Mouse (Mus musculus) heart, embryonic 11.5 days (tissue): ENCODE results near the gene Arfip1. TPM values are rescaled to one million over a fixed set of nuclear protein-coding genes. Genes with fewer than 3 reads are reported as not detected.
A peak's percentile ranks its signal among the peaks of the same experiment; 100 is the strongest.

ENCODE experiments used
- ATAC-seq: fragments of 200-750 bp; cut with Nextera tagmentation; replicated peaks from 2 replicates; pipeline ENCODE4 v1.8.0; 2017; ENCODE audit warnings: moderate library complexity; ENCODE audit not compliant: insufficient number of reproducible peaks, low FRiP score, low TSS enrichment
- H3K27ac ChIP-seq: fragments of 300-500 bp; sonication (generic); 2 replicates; pipeline ENCODE4 v1.5.1; 2014; ENCODE audit warnings: mild to moderate bottlenecking, low read depth, low read length
- H3K27me3 ChIP-seq: fragments of 300-500 bp; sonication (generic); 2 replicates; pipeline ENCODE4 v1.6.1; 2014; ENCODE audit warnings: mild to moderate bottlenecking, low read length, mixed read lengths; ENCODE audit not compliant: control insufficient read depth, insufficient read depth
- H3K36me3 ChIP-seq: fragments of 300-500 bp; sonication (generic); 2 replicates; pipeline ENCODE4 v1.6.1; 2014; ENCODE audit warnings: mild to moderate bottlenecking, low read length, moderate library complexity, mixed read lengths; ENCODE audit not compliant: control insufficient read depth, insufficient read depth
- H3K4me1 ChIP-seq: fragments of 300-500 bp; sonication (generic); 2 replicates; pipeline ENCODE4 v1.6.1; 2014; ENCODE audit warnings: low read length; ENCODE audit not compliant: control insufficient read depth, insufficient read depth
- H3K4me2 ChIP-seq: fragments of 300-500 bp; sonication (generic); 2 replicates; pipeline ENCODE4 v1.6.1; 2014; ENCODE audit warnings: mild to moderate bottlenecking, moderate library complexity
- H3K4me3 ChIP-seq: fragments of 300-500 bp; sonication (generic); 2 replicates; pipeline ENCODE4 v1.5.1; 2014; ENCODE audit warnings: low read depth, low read length
- H3K9ac ChIP-seq: fragments of 300-500 bp; sonication (generic); 2 replicates; pipeline ENCODE4 v1.6.1; 2014; ENCODE audit warnings: mild to moderate bottlenecking, low read depth, low read length, moderate library complexity
- H3K9me3 ChIP-seq: fragments of 300-500 bp; sonication (generic); replicated peaks from 2 replicates; pipeline ENCODE4 v1.6.1; 2016; ENCODE audit warnings: low read length; ENCODE audit not compliant: control insufficient read depth
- WGBS: fragments of 180-500 bp; shearing (Covaris S2); extraction: QIAGEN DNeasy Blood & Tissue Kit; methylation state at CpG from one replicate; pipeline ENCODE4 v1.1.7; 2014; ENCODE audit not compliant: insufficient replicate concordance; 5-methylcytosine and 5-hydroxymethylcytosine counted together
- polyA plus RNA-seq: library from polyadenylated mRNA; unstranded; fragments of >200 nt; fragmentation: Nextera tagmentation; extraction: Ambion mirVana; gene quantifications from 2 replicates; pipeline ENCODE4 v1.2.1, GENCODE M21; 2014

Arfip1 gene
- polyA plus RNA-seq, 1 experiment from 2014 or later: 42.6 TPM

GRCm38 (mm10) chr3:84479293-84480005 lies 103.0 kb downstream of the Arfip1 start:
- Histone ChIP-seq H3K36me3 (no peaks in the 10 kb centered on the region), H3K9me3 (no peaks in the 10 kb centered on the region), H3K27ac (no peak overlapping the region), H3K4me1 (peaks cover 16% of the 10 kb centered on the region), H3K9ac (peak overlapping the region; percentile 66), H3K27me3 (peaks cover 67% of the 10 kb centered on the region), H3K4me2 (peak overlapping the region; percentile 97), H3K4me3 (peak overlapping the region; percentile 63)
- ATAC-seq: peak; percentile 73; the same call in 1 of the 2 replicates
- under 1% methylated on average over 61 of the region's 61 CpGs for WGBS

GRCm38 (mm10) chr3:84478896-84479292 lies 103.5 kb downstream of the Arfip1 start:
- Histone ChIP-seq H3K27ac (no peak overlapping the region), H3K27me3 (peaks cover 70% of the 10 kb centered on the region), H3K9ac (peak overlapping the region; percentile 66), H3K4me2 (peak overlapping the region; percentile 97), H3K4me1 (peaks cover 16% of the 10 kb centered on the region), H3K9me3 (no peaks in the 10 kb centered on the region), H3K4me3 (peak overlapping the region; percentile 63), H3K36me3 (no peaks in the 10 kb centered on the region)
- no peak for ATAC-seq
- 2% methylated on average over 11 of the region's 12 CpGs for WGBS

- no peaks in the 10 kb centered on the region for H3K9me3 ChIP-seq
- H3K27ac ChIP-seq: no peak overlapping the region
- no peak for ATAC-seq
- WGBS: 4% methylated on average over 7 of the region's 7 CpGs
- peaks cover 75% of the 10 kb centered on the region for H3K27me3 ChIP-seq
- H3K4me1 ChIP-seq: peaks cover 16% of the 10 kb centered on the region
- H3K4me2 ChIP-seq: peak overlapping the region; percentile 97
- H3K9ac ChIP-seq: no peak overlapping the region
- peak overlapping the region; percentile 63 for H3K4me3 ChIP-seq
- no peaks in the 10 kb centered on the region for H3K36me3 ChIP-seq
Observed at GRCm38 (mm10) chr3:84478195-84478594, 104.2 kb downstream of the Arfip1 start.

GRCm38 (mm10) chr3:84477498-84477897 lies 104.9 kb downstream of the Arfip1 start:
- H3K9ac ChIP-seq: no peak overlapping the region
- H3K4me2 ChIP-seq: peak overlapping the region; percentile 97

DNA sequence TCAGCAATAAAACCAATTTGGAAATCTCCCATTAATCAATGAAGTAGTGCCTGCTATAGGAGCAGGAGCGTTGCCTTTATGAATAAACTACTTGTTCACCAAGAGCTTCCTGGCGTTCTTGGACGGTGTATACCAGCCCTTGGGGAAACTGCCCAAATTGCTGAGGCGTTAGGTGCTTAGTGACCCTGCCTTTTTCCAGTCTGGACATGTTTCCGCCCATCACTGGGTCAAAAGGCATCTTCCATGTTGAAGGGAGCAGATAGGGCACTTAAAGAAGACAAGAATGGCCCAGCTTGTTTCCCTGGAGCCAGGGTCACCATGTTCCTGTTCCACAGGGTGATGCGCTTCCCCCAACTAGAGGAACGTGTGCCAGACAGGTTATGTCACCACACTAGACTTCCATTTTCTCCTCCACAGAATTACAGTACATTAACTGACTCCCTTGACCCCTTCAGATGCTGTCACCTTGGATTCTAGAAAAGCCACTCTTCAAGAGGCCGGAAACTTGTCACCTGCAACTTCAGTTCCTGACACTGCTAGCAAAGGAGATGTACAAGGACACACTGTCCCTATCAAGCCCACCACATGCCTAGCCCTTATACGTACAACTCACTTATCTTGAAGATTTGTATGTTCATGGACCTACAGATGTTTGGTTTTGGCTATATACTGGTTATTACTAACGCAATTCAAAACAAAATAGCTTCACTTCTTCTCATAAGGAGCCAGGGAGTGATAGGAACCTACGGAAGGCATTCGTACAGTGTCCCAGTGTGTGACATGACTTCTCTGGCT lies 107.2 kb downstream of the Arfip1 start:
- 82% methylated on average over 12 of the region's 12 CpGs for WGBS
- Histone ChIP-seq H3K4me3 (no peak overlapping the region), H3K27me3 (peaks cover 64% of the 10 kb centered on the region), H3K9ac (no peak overlapping the region), H3K36me3 (no peaks in the 10 kb centered on the region), H3K9me3 (no peaks in the 10 kb centered on the region), H3K4me2 (no peak overlapping the region), H3K27ac (no peak overlapping the region), H3K4me1 (peaks cover 12% of the 10 kb centered on the region)
- ATAC-seq: no peak

More at GRCm38 (mm10) chr3:84477498-84477897, 104.9 kb downstream of the Arfip1 start:
- ATAC-seq: no peak
- H3K4me1 ChIP-seq: peaks cover 16% of the 10 kb centered on the region
- no peaks in the 10 kb centered on the region for H3K9me3 ChIP-seq
- peaks cover 72% of the 10 kb centered on the region for H3K27me3 ChIP-seq
- WGBS: 59% methylated on average over 1 of the region's 1 CpGs
- H3K36me3 ChIP-seq: no peaks in the 10 kb centered on the region
- no peak overlapping the region for H3K4me3 ChIP-seq
- no peak overlapping the region for H3K27ac ChIP-seq

DNA sequence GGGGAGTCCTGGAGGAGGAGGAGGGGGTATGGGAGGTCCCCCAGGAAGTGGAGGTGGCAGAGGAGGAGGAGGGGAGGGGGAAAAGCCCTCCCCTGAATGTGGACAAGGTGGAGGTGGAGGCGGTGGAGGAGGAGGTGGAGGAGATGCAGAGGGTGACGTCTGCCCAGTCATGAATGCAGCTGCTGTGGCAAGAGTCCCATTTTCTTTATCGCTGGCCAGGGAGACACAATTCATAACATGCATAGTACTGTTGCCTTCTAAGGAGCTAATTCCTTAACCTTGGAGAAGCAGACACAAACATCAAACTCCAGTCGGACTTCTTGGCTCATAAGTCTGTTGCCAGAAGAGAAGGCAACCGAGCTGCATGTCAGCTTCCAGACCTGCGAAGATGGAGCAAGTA lies 108.0 kb downstream of the Arfip1 start:
- Histone ChIP-seq H3K9me3 (no peaks in the 10 kb centered on the region), H3K4me1 (peaks cover 10% of the 10 kb centered on the region), H3K27ac (no peak overlapping the region), H3K9ac (no peak overlapping the region), H3K36me3 (no peaks in the 10 kb centered on the region), H3K4me2 (no peak overlapping the region), H3K27me3 (peaks cover 58% of the 10 kb centered on the region), H3K4me3 (no peak overlapping the region)
- no peak for ATAC-seq
- 77% methylated on average over 6 of the region's 6 CpGs for WGBS

DNA sequence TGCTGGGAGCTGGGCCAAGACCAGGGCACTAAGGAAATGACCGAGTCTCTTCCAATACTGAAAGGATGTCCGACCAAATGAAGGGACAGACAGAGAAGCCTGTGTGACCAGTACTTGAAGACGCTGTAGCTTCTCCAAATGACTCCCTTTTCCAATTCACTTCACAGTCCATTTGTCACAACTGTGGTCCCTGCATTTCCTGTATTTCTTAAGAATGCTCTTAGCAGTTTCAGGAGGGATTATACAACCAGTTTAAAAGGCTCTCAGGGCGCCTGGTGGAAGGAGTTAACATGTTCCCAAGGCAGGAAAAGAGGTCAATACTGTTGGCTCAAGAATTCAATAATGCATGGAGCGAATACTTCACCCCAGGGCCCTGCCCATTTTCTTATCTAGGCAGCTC lies 109.5 kb downstream of the Arfip1 start:
- peaks cover 47% of the 10 kb centered on the region for H3K27me3 ChIP-seq
- no peak for ATAC-seq
- no peak overlapping the region for H3K9ac ChIP-seq
- no peak overlapping the region for H3K4me3 ChIP-seq
- no peak overlapping the region for H3K4me2 ChIP-seq
- H3K9me3 ChIP-seq: no peaks in the 10 kb centered on the region
- 58% methylated on average over 5 of the region's 5 CpGs for WGBS
- H3K36me3 ChIP-seq: no peaks in the 10 kb centered on the region
- no peak overlapping the region for H3K27ac ChIP-seq
- H3K4me1 ChIP-seq: peaks cover 2% of the 10 kb centered on the region; the same call in 1 of the 2 replicates

- H3K27me3 ChIP-seq: peaks cover 43% of the 10 kb centered on the region
- ATAC-seq: no peak
- peaks cover 6% of the 10 kb centered on the region for H3K4me1 ChIP-seq
- no peaks in the 10 kb centered on the region for H3K9me3 ChIP-seq
- H3K27ac ChIP-seq: no peak overlapping the region
- 48% methylated on average over 3 of the region's 3 CpGs for WGBS
- no peak overlapping the region for H3K9ac ChIP-seq
- no peak overlapping the region for H3K4me2 ChIP-seq
- no peaks in the 10 kb centered on the region for H3K36me3 ChIP-seq
- no peak overlapping the region for H3K4me3 ChIP-seq
Observed at GRCm38 (mm10) chr3:84472527-84472926, 109.9 kb downstream of the Arfip1 start.
